Mouse (Mus musculus): ENCODE data around the gene Colca2.
A peak's percentile ranks its signal among the peaks of the same experiment; 100 is the strongest.

Gene Colca2

DNA sequence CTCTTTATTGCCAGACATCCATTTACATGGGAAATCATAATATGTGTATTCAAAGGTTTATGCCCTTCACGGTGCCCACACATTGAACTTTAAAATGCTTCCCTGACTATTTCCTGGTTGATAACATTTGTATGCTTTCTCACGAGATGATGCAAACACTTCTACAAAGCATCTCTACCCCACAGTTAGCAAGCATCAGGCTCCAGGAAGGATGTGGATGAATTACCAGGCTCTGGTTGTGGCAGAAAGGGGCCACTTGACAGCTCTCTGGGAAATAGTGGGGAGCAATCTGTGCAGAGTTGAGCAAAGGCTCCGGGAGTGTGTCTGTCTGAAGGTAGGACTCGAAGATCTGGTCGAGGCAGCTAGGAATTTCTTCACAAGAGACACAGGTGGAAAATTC, 6.3 kb downstream of the Colca2 start:
- no peak for DNase-seq (ENCODE audit: low read depth)

DNA sequence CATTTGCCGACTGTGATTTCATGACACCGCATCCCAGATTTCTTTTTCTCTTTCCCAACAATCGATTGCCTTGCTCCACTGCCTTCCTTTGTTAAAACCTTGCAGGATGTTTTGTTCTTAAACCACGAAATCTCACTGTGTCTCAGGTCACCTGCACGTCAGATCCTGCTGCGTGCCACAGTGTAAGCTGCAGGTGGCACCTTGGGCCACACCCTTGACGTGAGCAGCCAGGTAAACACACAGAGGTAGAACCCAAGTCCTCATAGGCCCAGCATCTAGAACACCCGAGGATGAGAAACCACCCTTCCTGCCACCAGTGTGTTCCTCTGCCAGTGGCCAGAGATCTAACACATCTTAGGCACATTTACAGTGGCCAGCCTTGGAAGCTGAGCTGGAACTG, 7.3 kb downstream of the Colca2 start:
- DNase-seq (ENCODE audit: low read depth) = no peak

DNA sequence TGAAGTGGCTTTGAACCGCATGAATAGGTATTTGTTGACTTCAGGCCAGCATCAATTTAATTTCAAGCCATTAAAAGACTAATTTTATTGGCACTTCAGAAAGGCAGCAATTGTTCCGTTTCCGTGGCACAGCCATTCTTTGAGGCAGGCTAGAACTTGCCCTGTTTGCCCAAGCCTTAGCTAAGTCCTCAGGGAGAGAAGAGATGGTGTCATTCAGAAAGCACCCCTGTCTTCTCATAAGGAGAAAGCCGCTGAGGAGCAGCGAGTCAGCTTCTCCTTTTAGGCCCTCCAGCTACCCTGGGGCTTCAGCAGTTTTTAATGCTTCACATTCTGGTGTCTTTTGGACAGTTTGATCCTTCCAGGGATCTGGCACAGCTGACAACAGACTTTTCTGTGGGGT, 9.5 kb downstream of the Colca2 start:
- peak; percentile 5 for DNase-seq (ENCODE audit: low read depth)

DNA sequence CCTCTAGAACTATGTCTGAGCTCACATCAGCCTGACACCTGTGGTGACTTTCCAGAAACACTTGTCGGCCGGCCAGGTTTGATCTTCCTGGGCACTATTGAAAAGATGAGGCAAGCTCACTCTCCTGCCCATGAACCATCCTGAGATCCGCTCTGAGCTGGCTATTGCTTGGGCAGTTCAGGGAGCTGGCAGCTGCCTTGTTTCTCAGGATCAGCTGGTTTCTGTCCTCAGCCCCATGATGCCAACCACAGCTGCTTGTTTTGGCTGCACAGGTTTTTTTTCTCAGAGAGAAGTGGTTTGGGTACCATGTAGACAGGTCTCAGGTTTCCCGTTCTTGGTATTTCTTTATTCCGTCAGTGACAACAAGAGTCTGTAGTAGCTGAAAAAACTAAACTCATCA, 19.9 kb downstream of the Colca2 start:
- DNase-seq (ENCODE audit: low read depth) = no peak

DNA sequence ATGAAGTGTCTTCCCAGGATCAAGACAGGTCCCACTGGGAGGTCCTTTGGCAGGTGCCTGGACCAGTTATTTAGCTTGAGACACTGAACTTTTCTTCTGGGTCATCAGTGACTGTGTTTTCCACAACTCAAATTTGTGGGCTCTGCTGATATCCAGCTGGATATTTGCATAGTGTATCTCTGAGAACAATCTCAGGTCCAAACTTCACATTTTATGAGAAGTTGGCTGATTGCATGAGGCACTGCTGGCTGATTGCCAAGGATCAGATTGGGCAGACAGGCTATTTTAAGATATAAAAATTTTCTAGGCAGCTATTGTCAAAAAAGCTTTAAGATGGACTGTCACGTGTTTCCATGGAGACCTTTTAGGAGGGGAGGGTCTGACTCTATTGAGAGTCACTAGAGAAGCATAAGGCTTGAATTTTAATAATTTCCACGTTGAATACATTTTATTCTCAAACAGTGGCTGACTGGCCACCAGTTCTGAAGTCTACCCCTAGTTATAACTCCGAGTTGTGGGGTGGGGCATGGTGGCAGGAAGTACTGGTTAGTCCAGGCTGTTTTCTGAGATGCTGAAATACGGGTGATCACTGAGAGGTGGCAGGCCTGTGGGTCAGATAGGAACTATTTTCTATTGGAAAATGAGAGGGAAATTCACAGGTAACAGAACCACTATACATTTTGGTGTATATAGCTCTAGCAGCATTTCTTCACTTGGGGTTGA, 21.4 kb downstream of the Colca2 start:
- DNase-seq (ENCODE audit: low read depth) = peak; percentile 29

DNA sequence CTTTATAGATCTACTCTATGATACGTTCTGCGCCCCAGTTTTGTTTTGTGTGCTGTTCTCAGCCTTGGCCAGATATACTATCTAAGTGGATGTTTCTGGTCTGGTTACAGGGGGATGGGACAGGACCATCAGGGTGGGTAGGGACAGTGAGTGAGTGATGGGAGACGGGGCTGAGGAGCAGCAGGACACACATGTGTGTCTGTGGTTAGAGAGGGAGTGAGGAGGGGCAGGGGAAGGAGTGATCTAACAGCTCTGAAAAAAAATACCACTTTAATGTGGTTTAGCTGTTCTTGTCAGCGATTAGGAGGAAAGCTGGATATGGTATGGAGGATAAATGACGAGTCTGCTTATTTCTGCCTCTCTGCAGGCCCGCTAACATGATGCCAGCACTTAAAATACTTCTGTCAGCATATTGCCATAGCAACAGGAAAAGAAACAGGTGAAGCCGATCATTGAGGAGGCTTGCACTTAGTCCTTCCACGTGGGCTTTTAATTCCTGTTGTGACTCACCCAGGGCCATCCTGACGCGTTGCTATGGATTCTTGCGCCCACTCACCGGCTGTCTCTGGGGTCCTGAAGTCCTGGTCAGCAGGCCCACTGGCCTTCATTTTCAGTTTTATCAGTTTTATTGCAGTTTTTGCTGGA, 39.5 kb downstream of the Colca2 start:
- peak; percentile 2 for DNase-seq (ENCODE audit: low read depth)

DNA sequence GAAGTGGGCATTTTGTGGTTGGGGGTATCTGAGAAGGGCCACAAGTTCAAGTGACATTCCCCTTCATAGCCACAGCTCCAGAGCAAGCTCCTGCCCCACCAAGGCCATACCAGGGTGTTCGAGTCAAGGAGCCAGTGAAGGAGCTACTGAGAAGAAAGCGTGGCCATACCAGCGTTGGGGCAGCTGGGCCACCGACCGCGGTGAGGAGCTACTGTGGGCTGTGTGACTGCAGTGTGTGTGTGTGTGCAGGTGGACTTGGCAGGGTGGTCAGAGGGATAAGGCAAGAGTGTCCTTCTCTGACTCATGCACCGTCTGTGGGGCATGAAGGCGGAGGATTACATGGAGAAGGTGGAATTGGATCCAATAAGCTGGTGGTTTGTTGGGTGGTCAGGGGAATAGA, 46.2 kb downstream of the Colca2 start:
- DNase-seq (ENCODE audit: low read depth) = no peak

DNA sequence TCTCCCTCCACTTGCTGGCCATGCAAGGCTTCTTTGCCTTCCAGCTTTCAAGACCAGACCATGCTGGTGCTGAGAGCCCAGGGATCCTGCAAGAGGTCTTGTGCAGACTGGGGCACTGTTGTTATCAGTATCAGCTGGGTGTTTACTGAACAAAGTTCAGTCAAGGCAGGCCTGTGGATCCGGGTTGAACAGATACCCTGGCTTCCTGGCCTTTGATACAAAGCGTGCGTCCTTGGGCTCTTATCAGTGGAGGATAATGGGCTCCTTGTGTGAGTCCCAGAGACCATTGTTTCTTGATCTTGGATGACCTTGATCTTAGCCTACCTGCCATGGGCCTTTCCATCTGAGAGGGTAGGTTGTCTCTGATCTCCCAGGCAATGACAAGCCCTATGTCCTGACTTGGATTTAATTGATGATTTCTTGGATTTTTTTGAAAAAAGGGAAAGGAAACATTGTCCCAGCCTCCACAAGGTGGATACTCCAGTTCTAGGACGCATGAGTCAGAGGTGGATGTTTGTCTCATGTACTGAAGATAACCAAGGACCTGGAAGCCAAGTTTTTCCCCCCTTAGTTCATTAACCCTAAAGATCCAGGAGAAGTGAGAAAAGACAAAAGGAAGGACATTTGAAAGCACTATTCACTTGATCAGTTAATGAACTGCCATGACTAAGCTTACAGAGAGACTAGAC, 47.5 kb downstream of the Colca2 start:
- no peak for DNase-seq (ENCODE audit: low read depth)

DNA sequence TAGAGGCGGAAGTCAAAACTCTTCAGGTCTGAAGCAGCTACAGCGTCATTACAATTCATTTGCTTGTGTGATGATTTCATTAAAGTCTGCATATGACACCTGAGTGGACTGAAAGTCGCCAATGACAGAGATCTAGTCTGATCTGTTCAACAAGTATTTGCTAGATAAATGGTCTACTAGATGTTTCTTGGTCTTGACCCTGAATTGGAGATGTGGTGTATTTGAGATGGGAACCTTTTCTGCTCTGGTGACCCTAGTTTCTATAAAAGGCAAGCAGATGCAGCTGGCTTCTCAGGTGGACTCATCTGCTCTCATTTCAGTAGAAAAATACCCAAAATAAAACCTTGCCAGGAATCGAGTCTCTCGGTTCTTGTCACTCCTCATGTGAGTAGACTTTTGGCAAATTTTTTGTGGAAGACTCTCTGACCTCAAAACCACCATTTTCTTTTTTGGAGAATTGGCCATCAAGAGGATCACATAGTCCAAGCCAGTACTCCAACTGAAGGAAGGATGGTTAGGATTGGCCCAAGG, 52.7 kb downstream of the Colca2 start:
- DNase-seq (ENCODE audit: low read depth) = no peak
